Mouse (Mus musculus) liver, embryonic 14.5 days (tissue): ENCODE results near the gene Ift140. TPM values are rescaled to one million over a fixed set of nuclear protein-coding genes. Genes with fewer than 3 reads are reported as not detected.
A peak's percentile ranks its signal among the peaks of the same experiment; 100 is the strongest.

ENCODE experiments used
- ATAC-seq: fragments of 200-750 bp; cut with Nextera tagmentation; 2 replicates; pipeline ENCODE4 v1.8.0; 2017; ENCODE audit warnings: moderate number of reproducible peaks, mild to moderate bottlenecking, moderate library complexity; ENCODE audit not compliant: insufficient read depth
- DNase-seq, 3 experiments: peaks; one replicate each; pipeline ENCODE4 v3.0.0-alpha.2; 2012 to 2013; ENCODE audit warnings: low read depth in 3 of 3, low spot score in 3 of 3
- H3K27ac ChIP-seq: fragments of 300-500 bp; sonication (generic); 2 replicates; pipeline ENCODE4 v1.5.1; 2014; ENCODE audit warnings: moderate library complexity, mild to moderate bottlenecking, control low read depth, inconsistent platforms
- H3K27me3 ChIP-seq: fragments of 300-500 bp; sonication (generic); 2 replicates; pipeline ENCODE4 v1.6.1; 2014; ENCODE audit warnings: mild to moderate bottlenecking, low read length, moderate library complexity; ENCODE audit not compliant: control insufficient read depth, insufficient read depth
- H3K36me3 ChIP-seq: fragments of 300-500 bp; sonication (generic); replicated peaks from 2 replicates; pipeline ENCODE4 v1.6.1; 2014; ENCODE audit warnings: low read depth; ENCODE audit not compliant: control insufficient read depth, insufficient read depth
- H3K4me1 ChIP-seq, 2 experiments: fragments of 200-500 bp in 1 of 2; fragments of 300-500 bp in 1 of 2; sonication (generic) in 1 of 2; replicated peaks; 2 replicates each; pipeline ENCODE4 v1.6.1; 2012 to 2014; ENCODE audit warnings: antibody characterized with exemption in 1 of 2, inconsistent platforms in 1 of 2, low read length in 1 of 2; ENCODE audit not compliant: control insufficient read depth in 2 of 2, insufficient read depth in 2 of 2
- H3K4me2 ChIP-seq: fragments of 300-500 bp; sonication (generic); 2 replicates; pipeline ENCODE4 v1.6.1; 2014; ENCODE audit warnings: low read depth, mild to moderate bottlenecking, control low read depth, moderate library complexity
- H3K4me3 ChIP-seq, 2 experiments: fragments of 200-500 bp in 1 of 2; fragments of 300-500 bp in 1 of 2; sonication (generic) in 1 of 2; 2 replicates each; pipeline ENCODE4 v1.5.1; 2012 to 2014; ENCODE audit warnings: low read depth in 2 of 2, low read length in 2 of 2, mild to moderate bottlenecking in 2 of 2, control low read depth in 1 of 2, inconsistent platforms in 1 of 2, moderate library complexity in 1 of 2; ENCODE audit not compliant: insufficient read depth in 1 of 2
- H3K9ac ChIP-seq: fragments of 300-500 bp; sonication (generic); replicated peaks from 2 replicates; pipeline ENCODE4 v1.6.1; 2014; ENCODE audit warnings: mild to moderate bottlenecking, control low read depth, moderate library complexity
- H3K9me3 ChIP-seq: fragments of 300-500 bp; sonication (generic); 2 replicates; pipeline ENCODE4 v1.6.1; 2016; ENCODE audit warnings: low read length, mixed read lengths; ENCODE audit not compliant: control insufficient read depth
- CTCF ChIP-seq: IDR thresholded peaks from 2 replicates; pipeline ENCODE4 v1.5.1; 2016; ENCODE audit warnings: antibody characterized with exemption, low read depth, control low read depth
- EP300 ChIP-seq: IDR thresholded peaks from 2 replicates; pipeline ENCODE4 v1.6.1; 2016; ENCODE audit warnings: antibody characterized with exemption, low read depth
- WGBS: fragments of 180-500 bp; shearing (Covaris S2); extraction: QIAGEN DNeasy Blood & Tissue Kit; methylation state at CpG from one replicate; pipeline ENCODE4 v1.1.7; 2014; ENCODE audit not compliant: insufficient replicate concordance; 5-methylcytosine and 5-hydroxymethylcytosine counted together
- polyA plus RNA-seq, 2 experiments: library from polyadenylated mRNA; depleted of rRNA in 1 of 2; stranded (reverse) in 1 of 2; unstranded in 1 of 2; fragments of >200 nt; fragmentation: Nextera tagmentation in 1 of 2; extraction: Ambion mirVana in 1 of 2; gene quantifications; 2 replicates each; pipeline versions ENCODE4 v1.2.1 to v1.2.3; 2012 to 2014

Ift140 gene
- polyA plus RNA-seq, 2 experiments = 61.2 to 124 TPM

DNA sequence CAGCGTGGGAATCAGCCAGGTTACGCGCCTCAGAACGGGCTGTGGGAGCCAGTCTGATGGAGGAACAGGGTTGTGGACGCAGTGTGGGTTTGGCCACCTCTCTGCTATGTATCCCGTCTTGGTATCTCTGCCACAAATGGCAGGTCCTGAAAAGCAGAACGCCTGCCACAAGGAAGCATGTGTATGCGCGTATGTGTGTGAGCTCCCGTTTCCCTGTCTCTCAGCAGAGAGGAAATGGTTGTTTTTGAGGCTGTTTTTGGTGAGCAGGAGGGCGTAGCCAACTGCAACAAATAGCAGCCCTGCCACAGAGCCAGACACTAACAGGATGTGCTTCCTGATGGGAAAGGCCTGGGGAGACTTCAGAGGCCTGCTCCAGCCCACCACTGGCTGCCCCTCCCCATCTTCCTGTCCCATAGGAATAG, 65.1 kb downstream of the Ift140 start:
- H3K36me3 ChIP-seq = no peaks in the 10 kb centered on the region
- H3K4me3 ChIP-seq = peak overlapping the region; percentile 12 to 19; a peak in 3 of 4 replicates
- ATAC-seq = no peak
- no peak overlapping the region for H3K4me2 ChIP-seq
- 46% methylated on average over 11 of the region's 11 CpGs for whole genome bisulfite sequencing
- no peak overlapping the region for H3K9ac ChIP-seq
- H3K27ac ChIP-seq = no peak overlapping the region
- H3K27me3 ChIP-seq = no peaks in the 10 kb centered on the region
- DNase-seq = no peak
- H3K4me1 ChIP-seq = peaks cover 4 to 12% of the 10 kb centered on the region in 2 experiments
- no peaks in the 10 kb centered on the region for H3K9me3 ChIP-seq
- TF ChIP-seq EP300 (no peak), CTCF (no peak)

- no peaks in the 10 kb centered on the region for H3K9me3 ChIP-seq
- no peak overlapping the region for H3K4me2 ChIP-seq
- no peaks in the 10 kb centered on the region for H3K27me3 ChIP-seq
- peaks cover 17 to 25% of the 10 kb centered on the region in 2 experiments for H3K4me1 ChIP-seq
- ATAC-seq (no peak), DNase-seq (no peak)
- no peak overlapping the region for H3K9ac ChIP-seq
- H3K36me3 ChIP-seq = no peaks in the 10 kb centered on the region
- no peak overlapping the region for H3K4me3 ChIP-seq
- no peak overlapping the region for H3K27ac ChIP-seq
- WGBS = 43% methylated on average over 14 of the region's 14 CpGs
- no peak for TF ChIP-seq EP300
- TF ChIP-seq CTCF = peak; percentile 28; the same call in 1 of the 2 replicates
Observed at GRCm38 (mm10) chr17:25082081-25082847, 66.4 kb downstream of the Ift140 start.

GRCm38 (mm10) chr17:25082887-25083286, 67.0 kb downstream of the Ift140 start:
- ATAC-seq (no peak), DNase-seq (no peak)
- no peak overlapping the region for H3K9ac ChIP-seq
- H3K4me3 ChIP-seq = no peak overlapping the region
- H3K36me3 ChIP-seq = no peaks in the 10 kb centered on the region
- H3K27me3 ChIP-seq = no peaks in the 10 kb centered on the region
- WGBS = 54% methylated on average over 3 of the region's 3 CpGs
- H3K4me2 ChIP-seq = no peak overlapping the region
- H3K9me3 ChIP-seq = no peaks in the 10 kb centered on the region
- no peak overlapping the region for H3K27ac ChIP-seq
- no peak for TF ChIP-seq EP300
- TF ChIP-seq CTCF = no peak
- peaks cover 24 to 31% of the 10 kb centered on the region in 2 experiments for H3K4me1 ChIP-seq

- no peak within 1 kb of the TSS for H3K4me3 ChIP-seq
- no peaks in the 10 kb centered on the region for H3K36me3 ChIP-seq
- WGBS = 57% methylated on average over 7 of the region's 7 CpGs
- DNase-seq (no peak), ATAC-seq (no peak)
- peaks cover 30 to 37% of the 10 kb centered on the region in 2 experiments for H3K4me1 ChIP-seq
- H3K27ac ChIP-seq = peak within 1 kb of the TSS; percentile 47
- no peak within 1 kb of the TSS for H3K4me2 ChIP-seq
- no peak within 1 kb of the TSS for H3K9ac ChIP-seq
- no peaks in the 10 kb centered on the region for H3K9me3 ChIP-seq
- no peaks in the 10 kb centered on the region for H3K27me3 ChIP-seq
- TF ChIP-seq EP300 (no peak), CTCF (peak; percentile 84)
Observed at GRCm38 (mm10) chr17:25083444-25083931, 67.6 kb downstream of the Ift140 start, which contains the start of gene Tmem204. Gene Tmem204, minus strand, starts transcription at chr17:25083591.

DNA sequence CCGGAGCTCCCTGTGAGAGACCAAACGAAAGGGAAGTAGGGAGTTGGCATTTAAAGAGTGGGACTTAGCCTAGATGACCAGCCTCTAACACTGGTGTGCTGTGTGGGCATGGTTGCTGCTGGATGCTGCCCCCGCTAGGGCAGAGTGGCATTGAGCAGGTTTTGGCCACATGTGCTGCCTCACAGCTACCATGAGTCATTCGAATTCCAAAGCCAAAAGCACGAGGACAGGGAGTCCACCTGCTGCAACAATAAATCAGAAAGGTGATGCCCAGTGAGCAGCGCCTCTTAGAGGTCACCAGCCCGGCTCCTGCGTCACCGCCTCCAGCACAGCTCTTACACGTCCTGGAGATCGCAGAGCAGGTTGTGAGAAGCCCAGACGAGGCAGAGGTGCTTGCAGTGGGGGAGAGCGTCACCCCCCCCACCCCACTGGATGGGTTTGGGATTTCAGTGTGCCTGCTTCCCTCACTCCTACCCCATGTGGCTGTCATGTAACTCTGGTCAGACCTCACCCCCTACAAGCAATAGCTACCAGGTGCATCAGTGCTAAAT, 69.0 kb downstream of the Ift140 start:
- H3K9me3 ChIP-seq = no peaks in the 10 kb centered on the region
- no peak overlapping the region; the same call in 1 of the 2 replicates for H3K27ac ChIP-seq
- H3K9ac ChIP-seq = no peak overlapping the region

More for the DNA sequence above, 69.0 kb downstream of the Ift140 start:
- H3K4me3 ChIP-seq = no peak overlapping the region
- DNase-seq (no peak), ATAC-seq (no peak)
- peaks cover 33 to 47% of the 10 kb centered on the region in 2 experiments for H3K4me1 ChIP-seq
- H3K4me2 ChIP-seq = no peak overlapping the region
- H3K27me3 ChIP-seq = no peaks in the 10 kb centered on the region
- 77% methylated on average over 13 of the region's 13 CpGs for WGBS
- TF ChIP-seq EP300 (no peak), CTCF (peak; percentile 23; the same call in 1 of the 2 replicates)
- H3K36me3 ChIP-seq = no peaks in the 10 kb centered on the region
